Mouse (Mus musculus) midbrain, postnatal 0 days (tissue): ENCODE measurements around the gene Kcnk13. TPM values are rescaled to one million over a fixed set of nuclear protein-coding genes. Genes with fewer than 3 reads are reported as not detected.

Experiments used
- ATAC-seq: fragments of 200-750 bp; cut with Nextera tagmentation; 2 replicates; pipeline ENCODE4 v1.8.0; 2017; ENCODE audit warnings: moderate number of reproducible peaks, mild to moderate bottlenecking, moderate TSS enrichment, moderate library complexity; ENCODE audit not compliant: low FRiP score
- DNase-seq: peaks from one replicate; pipeline ENCODE4 v3.0.0-alpha.2; 2015; ENCODE audit warnings: low spot score
- H3K27ac ChIP-seq: fragments of 300-500 bp; sonication (generic); 2 replicates; pipeline ENCODE4 v1.5.1; 2014; ENCODE audit warnings: low read depth, mild to moderate bottlenecking, low read length, mixed read lengths
- H3K27me3 ChIP-seq: fragments of 300-500 bp; sonication (generic); 2 replicates; pipeline ENCODE4 v1.6.1; 2014; ENCODE audit warnings: low read length, control low read depth, mixed read lengths; ENCODE audit not compliant: insufficient read depth
- H3K36me3 ChIP-seq: fragments of 300-500 bp; sonication (generic); 2 replicates; pipeline ENCODE4 v1.6.1; 2014; ENCODE audit warnings: low read length, control low read depth, mixed read lengths; ENCODE audit not compliant: insufficient read depth
- H3K4me1 ChIP-seq: fragments of 300-500 bp; sonication (generic); 2 replicates; pipeline ENCODE4 v1.6.1; 2014; ENCODE audit warnings: mild to moderate bottlenecking, control low read depth, antibody characterized with exemption, low read length, mixed read lengths; ENCODE audit not compliant: insufficient read depth
- H3K4me2 ChIP-seq: fragments of 300-500 bp; sonication (generic); 2 replicates; pipeline ENCODE4 v1.6.1; 2014; ENCODE audit warnings: low read depth, mild to moderate bottlenecking, low read length, mixed read lengths; ENCODE audit not compliant: poor library complexity, severe bottlenecking
- H3K4me3 ChIP-seq: fragments of 300-500 bp; sonication (generic); 2 replicates; pipeline ENCODE4 v1.5.1; 2014; ENCODE audit warnings: low read depth, mild to moderate bottlenecking, low read length, moderate library complexity
- H3K9ac ChIP-seq: fragments of 300-500 bp; sonication (generic); replicated peaks from 2 replicates; pipeline ENCODE4 v1.6.1; 2014; ENCODE audit warnings: mild to moderate bottlenecking, low read length, moderate library complexity, mixed read lengths; ENCODE audit not compliant: poor library complexity, severe bottlenecking
- H3K9me3 ChIP-seq: fragments of 300-500 bp; sonication (generic); 2 replicates; pipeline ENCODE4 v1.6.1; 2016; ENCODE audit warnings: low read length, control low read depth
- CTCF ChIP-seq: IDR thresholded peaks from 2 replicates; pipeline ENCODE4 v1.5.1; 2016; ENCODE audit warnings: antibody characterized with exemption, mild to moderate bottlenecking
- WGBS: fragments of 180-500 bp; shearing (Covaris S2); extraction: QIAGEN DNeasy Blood & Tissue Kit; methylation state at CpG from one replicate; pipeline ENCODE4 v1.1.7; 2014; 5-methylcytosine and 5-hydroxymethylcytosine counted together
- microRNA-seq: library from miRNA; unstranded; fragments of <30 nt; microRNA quantifications from one replicate; pipeline ENCODE4, GENCODE M21; 2016; ENCODE audit warnings: borderline number of aligned reads
- polyA plus RNA-seq: library from polyadenylated mRNA; unstranded; fragments of >200 nt; fragmentation: Nextera tagmentation; extraction: Ambion mirVana; gene quantifications from 2 replicates; pipeline ENCODE4 v1.2.1, GENCODE M21; 2015
- total RNA-seq: library from RNA; depleted of rRNA; stranded (reverse); fragments of >200 nt; gene quantifications from 2 replicates; pipeline ENCODE4 v1.2.3, GENCODE M21; 2014; rRNA removed

Gene Kcnk13
- total and polyA plus RNA-seq, 2 experiments from 2014 or later, result 1.3 to 1.5 TPM

- WGBS, result 90% methylated on average over 5 of the region's 5 CpGs
- ATAC-seq, result no peak
- H3K9ac ChIP-seq, result no peak overlapping the region
Observed at GRCm38 (mm10) chr12:100104530-100104929, 140.2 kb downstream of the Kcnk13 start.

GRCm38 (mm10) chr12:100106275-100106895 is 142.1 kb downstream of the Kcnk13 start:
- Histone ChIP-seq H3K4me3 (no peak overlapping the region), H3K27me3 (no peaks in the 10 kb centered on the region), H3K4me1 (peaks cover 5% of the 10 kb centered on the region; the same call in 1 of the 2 replicates), H3K36me3 (no peaks in the 10 kb centered on the region), H3K27ac (0 out of 2 replicates have a peak overlapping the region, but pooled peaks have one; percentile 26), H3K4me2 (no peak overlapping the region), H3K9ac (no peak overlapping the region), H3K9me3 (no peaks in the 10 kb centered on the region)
- TF ChIP-seq CTCF, result peak; percentile 89
- ATAC-seq (no peak), DNase-seq (peak; percentile 90)
- 11% methylated on average over 20 of the region's 20 CpGs for WGBS

More at GRCm38 (mm10) chr12:100104530-100104929, 140.2 kb downstream of the Kcnk13 start:
- Histone ChIP-seq H3K4me3 (no peak overlapping the region), H3K36me3 (no peaks in the 10 kb centered on the region), H3K4me2 (no peak overlapping the region), H3K9me3 (no peaks in the 10 kb centered on the region), H3K4me1 (no peaks in the 10 kb centered on the region), H3K27me3 (no peaks in the 10 kb centered on the region), H3K27ac (no peak overlapping the region)
- no peak for TF ChIP-seq CTCF
- no peak for DNase-seq

- Histone ChIP-seq H3K36me3 (no peaks in the 10 kb centered on the region), H3K9ac (no peak overlapping the region), H3K4me1 (peaks cover 5% of the 10 kb centered on the region; the same call in 1 of the 2 replicates), H3K4me3 (no peak overlapping the region), H3K9me3 (no peaks in the 10 kb centered on the region), H3K4me2 (no peak overlapping the region), H3K27ac (no peak overlapping the region), H3K27me3 (no peaks in the 10 kb centered on the region)
- DNase-seq (no peak), ATAC-seq (no peak)
- no peak for TF ChIP-seq CTCF
- 55% methylated on average over 4 of the region's 4 CpGs for WGBS
Observed at GRCm38 (mm10) chr12:100107436-100107835, 143.1 kb downstream of the Kcnk13 start.

GRCm38 (mm10) chr12:100109986-100110696 is 145.8 kb downstream of the Kcnk13 start, which contains the start of gene Psmc1:
Gene Psmc1 (plus strand): TSS chr12:100110154.
- H3K27me3 ChIP-seq, result no peaks in the 10 kb centered on the region
- H3K36me3 ChIP-seq, result peaks cover 15% of the 10 kb centered on the region
- peak within 1 kb of the TSS; percentile 66 for H3K4me3 ChIP-seq
- 0 out of 2 replicates have a peak, but pooled peaks have one; percentile 8 for TF ChIP-seq CTCF
- peak within 1 kb of the TSS; percentile 91 for H3K27ac ChIP-seq
- no peaks in the 10 kb centered on the region for H3K9me3 ChIP-seq
- H3K4me1 ChIP-seq, result peaks cover 5% of the 10 kb centered on the region; the same call in 1 of the 2 replicates
- ATAC-seq (peak; percentile 76), DNase-seq (peak; percentile 93)
- under 1% methylated on average over 58 of the region's 58 CpGs for WGBS
- H3K4me2 ChIP-seq, result peak within 1 kb of the TSS; percentile 79
- peak within 1 kb of the TSS; percentile 84 for H3K9ac ChIP-seq

Small RNA genes lying within 50 kb of the gene (microRNA-seq; reads per million reads assigned to microRNA genes)
- not detected for gene Gm23291

Other genes starting within 250 kb of the Kcnk13 start
- 2.5 and 2.9 TPM in 2 replicates for gene Efcab11, start 80.1 kb upstream of the Kcnk13 start, total RNA-seq
- gene Efcab11, start 80.1 kb upstream of the Kcnk13 start, polyA plus RNA-seq, result 2.6 and 5.0 TPM in 2 replicates
- gene Tdp1, start 80.0 kb upstream of the Kcnk13 start, total RNA-seq, result 16.1 and 19.0 TPM in 2 replicates
- gene Tdp1, start 80.0 kb upstream of the Kcnk13 start, polyA plus RNA-seq, result 31.8 and 34.8 TPM in 2 replicates
- 95.3 and 124 TPM in 2 replicates for gene Psmc1, start 145.7 kb downstream of the Kcnk13 start, total RNA-seq
- gene Psmc1, start 145.7 kb downstream of the Kcnk13 start, polyA plus RNA-seq, result 289 and 306 TPM in 2 replicates
- 13.9 and 23.4 TPM in 2 replicates for gene Nrde2, start 195.2 kb downstream of the Kcnk13 start, total RNA-seq
- gene Nrde2, start 195.2 kb downstream of the Kcnk13 start, polyA plus RNA-seq, result 12.9 and 13.1 TPM in 2 replicates
- 1,086 and 1,419 TPM in 2 replicates for gene Calm1, start 234.9 kb downstream of the Kcnk13 start, total RNA-seq
- gene Calm1, start 234.9 kb downstream of the Kcnk13 start, polyA plus RNA-seq, result 4,369 and 4,581 TPM in 2 replicates